Mouse (Mus musculus): ENCODE measurements around the gene Tspan18.

The Tspan18 gene

DNA sequence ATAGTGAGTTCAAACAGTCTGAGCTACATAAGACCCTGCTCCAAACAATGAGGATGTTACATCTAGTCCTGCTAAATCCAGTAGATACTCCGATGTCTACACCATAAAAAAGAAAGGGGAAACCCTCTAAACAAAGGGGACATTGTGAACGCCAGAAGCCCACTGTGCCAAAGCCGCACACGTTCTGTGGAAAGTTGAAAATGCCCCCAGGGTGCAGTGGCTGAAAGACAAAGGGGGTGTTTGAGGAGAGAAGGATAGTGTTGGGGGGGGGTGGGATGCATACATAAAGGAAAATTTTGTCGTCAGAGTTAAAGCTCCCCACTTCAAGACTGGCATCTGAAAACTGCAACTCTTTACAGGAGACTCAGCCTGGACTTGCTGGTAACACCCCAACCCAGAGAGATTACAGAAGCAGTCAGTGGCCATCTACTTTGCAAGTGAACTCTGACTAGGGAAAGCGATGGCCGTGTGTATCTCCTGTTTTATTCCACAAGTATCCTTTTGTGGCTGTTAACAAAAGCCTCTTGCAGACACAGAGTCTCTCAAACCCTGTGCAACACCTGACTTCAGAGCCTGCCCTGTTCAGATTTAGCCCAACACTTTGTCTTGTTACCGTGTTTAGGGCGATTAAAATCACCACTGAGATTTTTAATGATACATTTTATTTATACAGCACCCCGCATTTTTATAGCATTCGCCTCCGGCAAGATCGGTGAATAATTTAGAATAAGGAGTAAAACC, 42.9 kb downstream of the Tspan18 start:
- DNase-seq (ENCODE audit: low read depth, low spot score), result no peak

DNA sequence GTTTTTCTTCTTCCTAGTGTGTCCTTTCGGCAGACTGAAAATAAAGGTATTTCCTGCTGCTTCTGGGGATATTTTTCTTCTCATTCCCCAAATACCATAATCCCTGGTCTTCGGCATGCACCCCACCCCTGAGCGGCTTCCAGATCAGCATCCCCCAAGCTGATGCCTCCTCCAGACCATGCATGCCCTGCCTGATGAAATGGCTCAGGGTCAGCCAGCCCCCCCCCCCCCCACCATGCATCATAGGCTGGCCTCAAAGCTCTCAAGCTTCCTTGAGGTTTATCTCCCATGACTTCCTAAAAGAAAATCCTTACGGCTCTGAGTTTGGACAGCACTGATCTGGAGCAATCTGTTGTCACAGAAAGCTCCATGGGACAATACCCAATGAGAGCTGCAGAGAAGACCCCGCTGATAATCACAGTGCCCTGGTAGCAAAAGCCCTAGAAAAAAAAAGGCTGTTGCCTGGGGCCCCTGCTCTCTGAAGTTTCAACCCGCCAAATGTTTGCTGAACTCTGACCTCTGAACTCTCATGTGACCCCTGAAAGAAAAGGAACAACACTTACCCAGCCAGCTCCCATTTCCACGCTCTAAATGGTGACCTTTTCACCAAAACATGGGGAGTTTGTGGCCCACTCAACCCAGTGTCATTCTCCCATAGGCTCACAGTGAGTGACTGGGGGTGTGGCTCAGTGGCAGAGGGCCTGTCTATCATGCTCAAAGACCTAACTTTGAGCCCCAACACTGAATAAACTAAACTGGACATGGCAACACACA, 43.8 kb downstream of the Tspan18 start:
- DNase-seq (ENCODE audit: low read depth, low spot score), result no peak

- DNase-seq (ENCODE audit: low read depth, low spot score), result no peak
These were observed 45.1 kb downstream of the Tspan18 start for GRCm38 (mm10) chr2:93289161-93289560.

- no peak for DNase-seq (ENCODE audit: low read depth, low spot score)
These were observed 47.0 kb downstream of the Tspan18 start for GRCm38 (mm10) chr2:93287348-93287747.

DNA sequence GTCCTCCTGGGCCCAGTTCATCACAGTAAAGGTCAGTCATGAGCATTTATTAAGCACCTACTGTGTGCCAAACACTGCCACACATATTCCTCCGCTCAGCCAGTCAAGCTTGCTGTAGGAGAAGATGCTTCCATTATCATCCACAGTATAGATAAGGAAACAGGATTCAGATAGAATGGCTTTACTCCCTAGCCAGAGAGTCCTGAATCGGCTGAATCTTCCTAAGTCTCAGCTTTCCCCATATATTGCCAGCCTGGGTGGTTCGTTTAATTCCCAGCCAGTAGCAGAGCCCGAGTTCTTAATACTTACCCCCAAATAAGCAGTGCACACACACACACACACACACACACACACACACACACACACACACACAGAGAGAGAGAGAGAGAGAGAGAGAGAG, 47.6 kb downstream of the Tspan18 start:
- no peak for DNase-seq (ENCODE audit: low read depth, low spot score)

GRCm38 (mm10) chr2:93286321-93286720, 48.0 kb downstream of the Tspan18 start:
- no peak for DNase-seq (ENCODE audit: low read depth, low spot score)

DNA sequence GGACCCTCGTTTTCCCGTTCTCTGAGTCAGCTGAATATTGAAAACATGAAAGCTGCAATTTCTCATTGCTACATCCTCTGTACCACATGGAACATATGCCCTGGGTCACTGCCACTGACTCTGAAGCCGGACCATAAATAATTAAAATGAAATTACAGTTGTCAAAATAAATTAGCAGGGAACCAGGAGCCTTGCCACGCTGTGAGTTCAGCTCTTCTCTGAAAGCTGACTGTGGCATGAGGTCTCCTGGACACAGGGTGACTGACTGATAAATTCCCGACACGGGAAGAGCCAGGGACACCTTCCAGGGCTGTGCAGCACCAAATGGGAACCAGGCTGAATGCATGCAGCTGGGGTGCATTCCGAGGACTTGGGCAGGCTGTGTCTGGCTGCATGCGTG, 48.5 kb downstream of the Tspan18 start:
- no peak for DNase-seq (ENCODE audit: low read depth, low spot score)

GRCm38 (mm10) chr2:93284625-93285024, 49.7 kb downstream of the Tspan18 start:
- DNase-seq (ENCODE audit: low read depth, low spot score), result no peak

DNA sequence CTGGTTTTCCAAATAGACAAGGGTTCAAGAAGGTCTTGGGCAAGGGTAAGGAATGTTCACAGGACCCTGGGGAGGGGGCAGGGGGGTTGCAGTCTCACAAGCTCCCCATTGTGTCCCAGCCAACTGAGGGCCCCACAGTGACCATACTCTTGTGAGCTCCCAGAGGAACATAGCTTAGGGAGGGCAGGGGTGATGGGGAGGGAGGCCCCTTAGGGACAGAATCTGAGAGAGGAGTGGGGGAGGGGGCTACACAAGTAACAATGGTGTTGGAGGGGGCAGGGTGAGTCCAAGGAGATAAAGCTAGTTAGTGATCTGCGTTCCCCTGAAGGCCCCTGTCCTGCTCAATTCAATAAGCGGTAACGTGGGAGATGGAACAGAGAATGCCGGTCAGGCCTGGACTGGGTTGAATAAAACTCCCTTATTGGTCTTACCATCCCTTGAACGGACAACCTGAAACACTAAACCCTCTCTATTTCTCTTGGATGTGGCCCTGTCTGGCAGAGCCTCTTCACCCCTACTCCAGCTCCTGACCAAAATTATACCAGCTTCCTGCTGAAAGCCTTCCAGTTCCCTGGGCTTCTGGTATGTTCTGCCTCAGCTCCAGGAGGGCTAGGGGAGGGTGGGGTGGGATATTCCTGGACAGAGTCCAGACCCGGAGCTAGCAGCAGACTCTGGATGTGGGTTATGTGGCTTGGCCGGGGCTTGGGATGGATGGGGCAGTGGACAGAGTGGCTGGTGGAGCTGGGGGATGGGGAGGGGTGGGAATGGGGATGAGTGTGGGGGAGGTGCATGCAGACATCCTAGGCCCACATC, 50.6 kb downstream of the Tspan18 start:
- DNase-seq (ENCODE audit: low read depth, low spot score), result no peak

DNA sequence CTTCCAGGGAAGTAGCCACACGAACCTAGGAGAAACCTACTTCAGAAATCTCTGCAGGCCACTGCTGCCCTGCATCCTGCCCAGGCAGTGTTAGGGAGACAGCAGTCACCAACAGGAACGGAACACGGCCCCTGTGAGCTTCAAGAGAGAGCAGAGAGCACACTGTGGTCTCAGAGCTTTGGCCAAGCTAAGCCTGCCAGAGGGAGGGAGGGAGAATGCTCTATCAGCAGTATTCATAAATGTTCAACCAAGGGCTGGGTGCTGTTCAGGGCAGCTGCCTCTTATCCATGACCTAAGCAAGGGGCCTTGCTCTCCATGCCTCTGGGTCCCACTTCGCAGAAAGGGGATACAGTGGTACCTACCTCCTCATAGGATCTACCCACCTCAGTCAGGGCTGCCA, 51.7 kb downstream of the Tspan18 start:
- no peak for DNase-seq (ENCODE audit: low read depth, low spot score)

GRCm38 (mm10) chr2:93281466-93281865, 52.8 kb downstream of the Tspan18 start:
- no peak for DNase-seq (ENCODE audit: low read depth, low spot score)

- DNase-seq (ENCODE audit: low read depth, low spot score), result no peak
These were observed 54.1 kb downstream of the Tspan18 start for GRCm38 (mm10) chr2:93280117-93280620.

GRCm38 (mm10) chr2:93278181-93278975, 55.9 kb downstream of the Tspan18 start:
- DNase-seq (ENCODE audit: low read depth, low spot score), result no peak

DNA sequence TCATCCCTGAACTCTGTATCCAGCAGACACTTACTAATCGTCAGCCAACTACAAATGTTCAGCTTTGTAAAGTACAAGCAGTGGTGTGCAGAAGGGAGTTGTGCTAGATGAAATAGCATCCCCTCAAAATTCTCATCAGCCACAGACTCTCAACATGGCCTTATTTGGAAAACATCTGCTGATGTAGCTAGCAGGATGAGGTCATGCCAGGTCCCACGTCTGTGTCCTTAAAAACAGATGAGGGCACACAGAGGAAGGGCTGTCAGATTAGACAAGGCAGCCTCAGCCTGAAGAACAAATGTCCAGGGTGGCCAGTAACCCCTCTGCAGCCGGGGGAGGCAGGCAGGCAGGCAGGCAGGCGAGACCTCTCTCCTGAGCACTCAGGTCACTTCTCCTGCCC, 56.8 kb downstream of the Tspan18 start:
- DNase-seq (ENCODE audit: low read depth, low spot score), result no peak

DNA sequence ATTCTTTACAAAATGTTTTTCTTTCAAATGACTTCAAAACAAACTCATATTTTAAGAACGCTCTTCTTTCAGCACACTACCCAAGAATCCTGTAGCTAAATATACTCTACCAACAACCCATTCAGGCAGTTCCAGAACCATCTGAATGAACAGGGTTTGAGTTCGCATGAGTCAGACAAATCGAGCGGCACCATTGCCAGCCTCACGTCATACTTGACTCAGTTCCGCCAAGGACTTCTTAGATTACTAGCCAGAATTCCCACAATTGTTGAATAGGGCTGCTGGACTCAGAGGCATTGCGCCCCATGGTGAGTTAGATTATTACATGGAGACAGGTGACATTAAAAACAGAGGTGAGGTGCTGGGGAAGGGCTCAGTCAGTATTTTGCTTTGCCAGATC, 58.3 kb downstream of the Tspan18 start:
- DNase-seq (ENCODE audit: low read depth, low spot score), result no peak

DNA sequence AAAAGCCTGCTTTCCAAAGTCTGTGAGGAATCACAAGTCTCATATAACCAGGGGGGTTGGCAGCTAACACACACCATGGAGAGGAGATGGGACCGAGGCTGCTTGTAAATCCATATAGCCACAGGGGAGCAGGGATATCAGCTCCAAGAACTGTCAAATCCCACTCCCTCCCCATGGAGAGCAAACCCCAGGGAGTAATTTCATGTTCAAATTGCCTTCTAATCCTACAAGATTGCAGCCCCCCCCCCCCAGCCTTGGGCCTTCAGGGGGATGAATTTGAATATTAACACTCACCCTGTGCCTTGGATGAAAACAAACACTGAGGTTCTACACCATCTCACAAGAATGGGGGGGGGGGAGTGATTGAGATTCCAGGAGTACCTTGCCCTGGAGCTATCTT, 60.4 kb downstream of the Tspan18 start:
- no peak for DNase-seq (ENCODE audit: low read depth, low spot score)

DNA sequence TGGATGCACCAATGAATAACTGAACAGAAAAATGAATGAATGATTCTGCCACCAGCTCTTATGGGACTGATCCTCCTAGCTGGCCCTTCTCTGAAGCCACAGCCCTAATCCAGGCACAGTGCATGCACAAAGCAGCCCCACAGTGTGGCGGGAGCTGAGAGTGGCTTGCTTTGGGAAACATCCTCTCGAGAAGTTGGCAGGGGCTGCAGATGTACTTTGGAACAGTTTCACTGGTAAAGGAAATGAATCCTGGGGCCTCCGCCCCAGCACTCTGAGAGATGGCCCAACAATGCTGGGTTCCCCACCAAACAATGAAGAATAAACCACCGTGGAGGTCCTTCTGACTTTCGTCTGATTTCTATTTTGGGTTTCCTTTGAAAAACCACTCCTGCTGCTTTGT, 64.2 kb downstream of the Tspan18 start:
- no peak for DNase-seq (ENCODE audit: low read depth, low spot score)

GRCm38 (mm10) chr2:93269611-93270010, 64.7 kb downstream of the Tspan18 start:
- no peak for DNase-seq (ENCODE audit: low read depth, low spot score)

GRCm38 (mm10) chr2:93268711-93269270, 65.5 kb downstream of the Tspan18 start:
- no peak for DNase-seq (ENCODE audit: low read depth, low spot score)

GRCm38 (mm10) chr2:93267791-93268190, 66.5 kb downstream of the Tspan18 start:
- no peak for DNase-seq (ENCODE audit: low read depth, low spot score)
